Mouse (Mus musculus) midbrain, embryonic 10.5 days (tissue): Measurements from ENCODE around the gene Xpnpep2. TPM values are rescaled to one million over a fixed set of nuclear protein-coding genes. Genes with fewer than 3 reads are reported as not detected.

Experiments used
- DNase-seq: peaks from one replicate; pipeline ENCODE4 v3.0.0-alpha.2; 2017; ENCODE audit warnings: low spot score
- H3K27ac ChIP-seq: fragments of 300-500 bp; sonication (generic); replicated peaks from 2 replicates; pipeline ENCODE4 v1.5.1; 2016; ENCODE audit warnings: mild to moderate bottlenecking
- H3K27me3 ChIP-seq: fragments of 300-500 bp; sonication (generic); 2 replicates; pipeline ENCODE4 v1.6.1; 2016; ENCODE audit warnings: low read depth, mild to moderate bottlenecking; ENCODE audit not compliant: poor library complexity, severe bottlenecking
- H3K36me3 ChIP-seq: fragments of 300-500 bp; sonication (generic); 2 replicates; pipeline ENCODE4 v1.6.1; 2016; ENCODE audit warnings: mild to moderate bottlenecking, moderate library complexity
- H3K4me1 ChIP-seq: fragments of 300-500 bp; sonication (generic); 2 replicates; pipeline ENCODE4 v1.6.1; 2016
- H3K4me3 ChIP-seq: fragments of 300-500 bp; sonication (generic); 2 replicates; pipeline ENCODE4 v1.5.1; 2016; ENCODE audit warnings: mild to moderate bottlenecking, moderate library complexity
- H3K9me3 ChIP-seq: fragments of 300-500 bp; sonication (generic); replicated peaks from 2 replicates; pipeline ENCODE4 v1.6.1; 2016; ENCODE audit warnings: mild to moderate bottlenecking
- WGBS: fragments of 180-500 bp; shearing (Covaris S2); methylation state at CpG from one replicate; pipeline ENCODE4 v1.1.7; 2016; 5-methylcytosine and 5-hydroxymethylcytosine counted together
- polyA plus RNA-seq: library from polyadenylated mRNA; unstranded; fragments of >200 nt; fragmentation: Nextera tagmentation; extraction: Ambion mirVana; gene quantifications from 2 replicates; pipeline ENCODE4 v1.2.1, GENCODE M21; 2016

The Xpnpep2 gene
- 1.9 and 2.2 TPM in 2 replicates for polyA plus RNA-seq

DNA sequence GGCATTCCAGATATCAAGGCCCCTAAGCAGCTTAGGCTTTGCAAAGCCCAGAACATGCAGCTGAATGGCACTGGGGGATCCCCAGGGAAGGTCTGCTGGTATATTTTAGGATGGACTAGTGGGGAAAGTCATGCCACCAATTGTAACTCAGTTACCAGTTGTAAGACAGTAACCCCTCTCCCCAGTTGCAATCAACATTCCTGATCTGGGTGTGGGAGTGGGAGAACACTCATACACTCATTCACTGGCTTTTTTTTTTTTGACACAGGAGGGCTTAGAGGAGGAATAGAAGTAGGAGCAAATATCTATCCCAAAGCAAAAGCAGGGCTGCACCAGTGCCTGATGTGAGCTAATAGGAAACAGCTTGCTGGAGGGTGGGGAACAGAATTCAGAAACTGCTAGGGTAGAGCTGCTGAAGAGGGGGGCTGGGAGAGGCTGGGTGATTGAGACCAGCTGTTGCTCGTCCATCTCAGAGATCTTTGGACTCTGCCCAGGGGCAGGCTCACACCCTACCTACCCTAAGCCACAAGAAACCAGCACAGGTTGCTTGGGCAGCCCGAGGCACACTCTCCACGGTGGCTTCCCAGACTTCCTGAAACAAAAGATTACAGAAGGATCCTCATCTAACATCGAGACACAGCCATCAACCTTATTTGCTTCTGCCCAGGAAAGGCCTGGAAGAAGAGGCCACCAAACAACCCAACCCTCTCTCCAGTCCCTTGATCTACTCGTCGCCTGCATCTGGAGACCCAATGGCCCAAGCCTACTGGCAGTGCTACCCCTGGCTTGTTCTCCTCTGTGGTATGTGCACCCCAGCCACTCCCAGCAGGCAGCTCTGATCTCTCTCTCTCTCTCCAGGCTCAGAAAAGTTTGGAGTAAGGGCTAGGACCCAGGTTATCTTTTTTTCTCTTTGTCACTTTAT lies at the start of gene Xpnpep2:
TSS of gene Xpnpep2 (plus strand) at position 332 of the 922 bp plus-strand sequence.
- H3K27me3 ChIP-seq = no peaks in the 10 kb centered on the region
- 71% methylated on average over 6 of the region's 6 CpGs for WGBS
- H3K9me3 ChIP-seq = no peaks in the 10 kb centered on the region
- no peak within 1 kb of the TSS for H3K4me3 ChIP-seq
- peak; percentile 13 for DNase-seq
- H3K27ac ChIP-seq = no peak within 1 kb of the TSS
- no peaks in the 10 kb centered on the region for H3K36me3 ChIP-seq
- H3K4me1 ChIP-seq = no peaks in the 10 kb centered on the region

DNA sequence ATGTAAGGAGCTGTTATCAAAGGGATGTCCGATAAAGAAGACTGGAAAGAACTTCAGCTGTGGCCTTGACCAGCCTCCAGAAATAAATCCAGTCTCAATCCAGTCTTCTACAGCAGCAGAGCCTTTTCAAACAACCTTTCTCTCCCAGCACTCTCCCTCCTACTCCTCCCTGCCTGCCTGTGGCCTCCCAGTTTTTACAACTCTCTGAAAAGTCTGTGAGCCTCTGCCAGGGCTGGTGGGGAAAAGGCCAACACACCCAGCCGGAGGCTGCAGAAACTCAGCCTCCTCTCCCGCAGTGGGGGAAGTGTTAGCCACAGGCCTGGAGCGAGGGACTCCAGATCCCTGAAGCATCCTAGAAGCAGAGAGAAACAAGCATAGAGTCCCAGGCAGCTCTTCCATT lies 46.0 kb upstream of the Xpnpep2 start:
- WGBS = 88% methylated on average over 4 of the region's 4 CpGs
- no peak for DNase-seq
- H3K27me3 ChIP-seq = peaks cover 26% of the 10 kb centered on the region
- H3K27ac ChIP-seq = no peak overlapping the region
- peaks cover 8% of the 10 kb centered on the region for H3K4me1 ChIP-seq
- no peak overlapping the region for H3K4me3 ChIP-seq
- H3K36me3 ChIP-seq = no peaks in the 10 kb centered on the region
- H3K9me3 ChIP-seq = no peaks in the 10 kb centered on the region

DNA sequence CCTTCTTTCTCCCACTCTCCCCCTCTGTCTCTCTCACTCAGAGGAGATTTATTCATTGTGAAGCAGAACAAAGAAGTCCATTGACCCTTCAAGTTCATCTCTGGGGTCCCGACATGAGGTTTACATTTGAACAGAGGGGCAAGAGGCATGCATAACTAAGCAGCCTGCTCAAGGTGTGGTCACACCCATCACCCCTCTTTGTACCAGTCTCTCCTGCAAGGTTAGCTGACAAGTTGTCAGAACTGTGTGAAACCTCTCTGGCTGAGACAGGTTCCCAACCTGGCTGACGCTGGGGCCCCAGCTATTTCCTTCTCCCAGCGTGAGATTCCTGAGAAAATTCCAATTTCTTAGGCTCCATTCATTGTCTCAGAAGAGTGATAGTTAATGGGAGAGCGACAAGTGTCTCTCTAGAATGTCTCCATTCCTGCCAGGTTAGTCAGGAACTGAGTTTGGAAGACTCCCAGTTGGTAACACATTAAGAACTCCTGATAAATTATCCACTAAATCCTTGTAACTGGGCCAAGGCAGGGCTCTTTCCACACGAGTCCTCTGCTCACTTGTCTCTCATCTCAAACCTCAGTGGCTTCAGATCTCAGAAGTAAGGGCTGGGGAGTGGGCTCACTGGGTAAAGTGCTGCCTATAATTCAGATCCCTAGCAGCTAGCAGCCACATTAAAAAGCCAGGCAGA lies 44.2 kb upstream of the Xpnpep2 start:
- no peak for DNase-seq
- H3K27me3 ChIP-seq = peaks cover 32% of the 10 kb centered on the region
- H3K4me3 ChIP-seq = no peak overlapping the region
- no peaks in the 10 kb centered on the region for H3K36me3 ChIP-seq
- H3K4me1 ChIP-seq = peaks cover 8% of the 10 kb centered on the region
- 36% methylated on average over 5 of the region's 5 CpGs for WGBS
- H3K9me3 ChIP-seq = no peaks in the 10 kb centered on the region
- no peak overlapping the region for H3K27ac ChIP-seq

DNA sequence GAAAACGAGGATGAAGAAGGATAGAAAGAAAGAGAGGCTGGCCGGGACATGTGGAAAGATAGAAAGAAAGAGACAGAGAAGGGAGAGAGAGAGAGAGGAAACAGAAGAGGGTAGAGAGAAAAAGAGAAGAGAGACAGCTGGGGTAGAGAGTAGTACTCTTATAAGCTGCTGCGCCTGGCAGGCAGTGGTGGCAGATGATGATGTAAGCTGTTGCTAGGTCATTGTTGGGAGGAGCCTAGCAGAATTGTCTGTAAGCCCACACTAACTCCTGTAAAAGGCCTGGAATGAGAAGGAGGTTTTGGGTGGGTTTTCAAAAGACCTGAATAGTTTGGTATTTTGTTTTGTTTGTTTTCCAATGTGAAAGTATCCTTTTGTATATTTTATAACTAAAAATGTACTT lies 41.6 kb upstream of the Xpnpep2 start:
- H3K4me3 ChIP-seq = no peak overlapping the region
- H3K9me3 ChIP-seq = no peaks in the 10 kb centered on the region
- peaks cover 52% of the 10 kb centered on the region for H3K27me3 ChIP-seq
- H3K4me1 ChIP-seq = peaks cover 8% of the 10 kb centered on the region
- no peaks in the 10 kb centered on the region for H3K36me3 ChIP-seq
- 75% methylated on average over 3 of the region's 3 CpGs for WGBS
- DNase-seq = no peak
- no peak overlapping the region for H3K27ac ChIP-seq

DNA sequence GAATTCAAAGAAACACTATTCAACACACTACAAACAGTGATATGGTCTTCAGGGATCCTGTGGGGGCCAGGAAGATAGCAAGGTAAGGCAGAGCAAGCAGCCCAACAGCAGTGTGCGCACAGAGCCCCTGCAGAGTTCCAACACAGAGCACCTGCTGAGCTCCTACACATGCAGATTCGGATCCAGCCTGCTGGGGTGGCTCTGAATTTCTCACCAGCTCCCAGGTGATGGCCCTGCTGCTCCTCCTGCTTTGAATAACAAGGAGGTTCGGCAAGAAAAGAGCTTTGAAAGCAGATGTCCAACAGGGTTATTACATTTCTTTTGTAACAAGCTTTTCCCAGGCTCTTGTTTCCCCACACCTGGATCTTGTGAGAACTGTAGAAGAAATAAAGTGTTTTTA lies 36.6 kb upstream of the Xpnpep2 start:
- no peak overlapping the region for H3K27ac ChIP-seq
- no peak for DNase-seq
- 23% methylated on average over 3 of the region's 3 CpGs for WGBS

DNA sequence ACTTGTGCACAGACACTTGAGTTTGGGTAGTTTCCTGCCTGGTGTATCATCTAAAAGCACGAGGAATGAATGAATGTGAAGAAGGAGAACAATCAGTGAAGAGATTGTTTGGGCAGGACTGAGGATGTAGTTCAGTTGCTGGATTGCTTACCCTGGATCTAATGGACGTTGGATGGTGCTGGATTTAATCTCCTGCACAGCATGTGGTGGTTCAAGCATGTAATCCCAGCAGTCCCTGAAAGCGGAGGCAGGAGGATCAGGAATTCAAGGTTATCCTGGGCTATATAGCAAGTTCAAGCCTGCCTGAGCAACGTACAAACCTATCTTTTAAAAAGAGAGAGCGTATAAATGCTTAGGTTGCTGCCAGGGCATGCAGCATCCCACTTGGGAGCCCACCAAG lies 36.1 kb upstream of the Xpnpep2 start:
- H3K9me3 ChIP-seq = no peaks in the 10 kb centered on the region
- no peak for DNase-seq
- H3K4me1 ChIP-seq = no peaks in the 10 kb centered on the region
- no peaks in the 10 kb centered on the region for H3K36me3 ChIP-seq
- H3K27ac ChIP-seq = no peak overlapping the region
- WGBS = 18% methylated on average over 5 of the region's 5 CpGs
- H3K27me3 ChIP-seq = peaks cover 48% of the 10 kb centered on the region
- no peak overlapping the region for H3K4me3 ChIP-seq

More for the DNA sequence above, 36.6 kb upstream of the Xpnpep2 start:
- no peaks in the 10 kb centered on the region for H3K36me3 ChIP-seq
- no peak overlapping the region for H3K4me3 ChIP-seq
- peaks cover 49% of the 10 kb centered on the region for H3K27me3 ChIP-seq
- H3K9me3 ChIP-seq = no peaks in the 10 kb centered on the region
- no peaks in the 10 kb centered on the region for H3K4me1 ChIP-seq

DNA sequence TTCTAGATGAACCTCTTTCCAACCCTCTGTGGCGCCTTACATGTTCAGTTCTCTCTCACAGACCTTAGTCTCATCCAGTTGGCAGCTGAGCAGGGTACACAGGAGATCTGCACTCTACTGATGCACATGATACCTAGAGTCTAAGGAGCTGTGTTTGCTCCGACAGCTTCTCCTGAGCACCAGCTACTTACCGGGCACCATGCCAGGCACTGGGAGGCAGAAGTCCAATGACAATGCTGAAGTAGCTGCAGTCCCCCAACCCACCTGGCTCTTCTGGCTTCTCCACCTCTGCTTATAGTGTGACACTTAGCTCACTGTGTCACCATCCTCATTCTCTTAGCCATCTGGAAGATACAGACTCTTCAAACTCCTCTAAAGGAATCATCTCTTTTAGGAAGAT lies 33.8 kb upstream of the Xpnpep2 start:
- Histone ChIP-seq H3K36me3 (no peaks in the 10 kb centered on the region), H3K27me3 (peaks cover 44% of the 10 kb centered on the region), H3K9me3 (no peaks in the 10 kb centered on the region), H3K4me1 (no peaks in the 10 kb centered on the region), H3K4me3 (no peak overlapping the region), H3K27ac (no peak overlapping the region)
- no peak for DNase-seq
- WGBS = 79% methylated on average over 3 of the region's 3 CpGs

DNA sequence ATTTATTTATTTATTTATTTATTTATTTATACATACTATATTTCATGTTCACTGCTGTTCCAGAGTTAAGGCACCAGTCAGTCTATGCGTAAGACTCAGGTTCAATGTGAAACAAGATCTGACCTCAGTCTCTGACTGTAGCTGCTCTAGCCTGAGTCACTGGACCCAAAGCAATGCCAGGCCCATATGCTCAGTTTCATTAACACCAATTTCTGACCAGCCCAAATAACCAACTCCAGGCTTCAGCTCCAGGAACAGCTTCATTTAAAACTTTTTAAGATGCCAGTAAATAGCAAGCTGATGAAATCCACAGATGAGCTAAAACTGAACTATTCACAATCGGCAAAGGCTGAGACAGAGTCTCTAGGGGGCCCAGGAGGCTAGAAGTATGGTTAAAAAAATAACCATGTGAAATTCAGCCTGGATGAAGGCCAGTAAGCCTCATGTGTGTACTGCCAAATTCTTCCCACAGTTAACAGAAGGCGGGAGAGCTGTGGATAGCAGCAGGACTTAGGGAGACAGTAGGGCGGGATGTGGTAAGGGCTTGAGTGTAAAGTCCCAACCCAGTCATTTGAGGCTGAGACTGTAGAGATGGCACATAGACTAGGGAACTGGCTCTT lies 31.6 kb upstream of the Xpnpep2 start:
- H3K9me3 ChIP-seq = no peaks in the 10 kb centered on the region
- no peaks in the 10 kb centered on the region for H3K36me3 ChIP-seq
- 92% methylated on average over 4 of the region's 4 CpGs for WGBS
- H3K27me3 ChIP-seq = peaks cover 28% of the 10 kb centered on the region
- H3K4me3 ChIP-seq = no peak overlapping the region
- no peak overlapping the region for H3K27ac ChIP-seq
- H3K4me1 ChIP-seq = no peaks in the 10 kb centered on the region
- no peak for DNase-seq

DNA sequence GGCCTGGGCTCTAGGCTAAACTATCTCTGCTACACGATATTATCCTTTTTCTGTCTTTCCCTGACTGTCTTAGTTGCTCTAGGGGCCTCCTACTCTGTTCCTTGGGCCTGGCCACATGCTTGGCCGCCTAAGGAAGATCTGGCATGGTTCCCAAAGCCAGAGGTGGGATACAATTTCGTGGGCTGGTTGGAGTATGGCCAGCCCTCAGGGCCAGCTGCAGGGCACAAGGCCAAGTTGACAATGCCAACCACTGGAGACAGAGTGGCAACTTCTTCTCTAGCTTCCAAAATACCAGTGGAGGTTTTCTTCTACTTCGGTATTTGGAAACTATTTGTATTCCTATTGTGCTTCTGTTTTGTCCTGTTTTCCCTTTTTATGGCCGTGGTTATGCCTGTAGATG lies 26.2 kb upstream of the Xpnpep2 start:
- H3K27ac ChIP-seq = no peak overlapping the region
- DNase-seq = no peak
- no peaks in the 10 kb centered on the region for H3K9me3 ChIP-seq
- peaks cover 6% of the 10 kb centered on the region; the same call in 1 of the 2 replicates for H3K27me3 ChIP-seq
- 80% methylated on average over 5 of the region's 5 CpGs for WGBS
- H3K4me1 ChIP-seq = no peaks in the 10 kb centered on the region
- H3K36me3 ChIP-seq = no peaks in the 10 kb centered on the region
- H3K4me3 ChIP-seq = no peak overlapping the region

DNA sequence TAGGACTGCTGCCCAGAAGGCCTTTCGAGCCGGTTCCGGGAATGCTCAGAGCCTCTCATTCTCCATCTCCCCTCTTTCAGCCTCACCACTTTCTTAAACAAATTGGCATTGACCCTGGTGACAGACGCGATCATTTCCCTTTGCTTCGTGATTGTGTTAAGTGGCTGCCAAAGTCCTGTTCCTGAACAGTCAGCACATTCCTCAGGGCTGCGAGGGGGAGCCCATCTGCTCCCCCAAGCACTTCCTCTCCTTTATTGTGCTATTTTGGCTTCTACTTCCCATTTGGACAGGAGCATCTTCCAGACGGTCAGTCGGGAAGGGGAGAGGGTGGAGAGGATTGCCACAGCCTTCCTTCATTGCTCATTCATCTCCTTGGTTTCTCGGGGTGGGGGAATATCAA lies 16.4 kb upstream of the Xpnpep2 start:
- Histone ChIP-seq H3K9me3 (no peaks in the 10 kb centered on the region), H3K4me3 (no peak overlapping the region), H3K27ac (no peak overlapping the region), H3K27me3 (no peaks in the 10 kb centered on the region), H3K36me3 (no peaks in the 10 kb centered on the region), H3K4me1 (no peaks in the 10 kb centered on the region)
- 72% methylated on average over 10 of the region's 10 CpGs for WGBS
- DNase-seq = no peak

DNA sequence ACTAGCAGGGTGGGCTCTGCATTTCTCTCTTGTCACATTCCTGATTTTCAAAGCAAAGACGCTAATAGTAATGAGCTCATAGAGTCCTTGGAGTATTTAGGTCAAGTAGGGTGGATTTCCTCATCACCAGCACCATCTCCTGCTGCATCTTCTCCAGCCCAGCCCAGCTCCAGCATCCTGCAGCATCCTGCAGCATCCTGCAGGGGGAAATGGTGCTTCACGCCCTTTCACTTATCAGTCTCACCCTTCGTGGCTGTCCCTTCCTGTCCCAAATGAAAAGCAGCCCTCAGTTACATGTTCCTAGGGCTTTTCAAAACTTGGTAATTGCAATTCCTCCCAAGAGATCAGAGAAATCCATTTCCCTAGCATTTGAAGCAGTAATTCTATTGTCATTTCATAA lies 15.0 kb upstream of the Xpnpep2 start:
- Histone ChIP-seq H3K27me3 (0 out of 2 replicates have a peak, but pooled peaks cover 5% of the 10 kb centered on the region), H3K36me3 (no peaks in the 10 kb centered on the region), H3K27ac (no peak overlapping the region), H3K4me1 (no peaks in the 10 kb centered on the region), H3K9me3 (no peaks in the 10 kb centered on the region), H3K4me3 (no peak overlapping the region)
- DNase-seq = no peak
- WGBS = 45% methylated on average over 3 of the region's 3 CpGs

DNA sequence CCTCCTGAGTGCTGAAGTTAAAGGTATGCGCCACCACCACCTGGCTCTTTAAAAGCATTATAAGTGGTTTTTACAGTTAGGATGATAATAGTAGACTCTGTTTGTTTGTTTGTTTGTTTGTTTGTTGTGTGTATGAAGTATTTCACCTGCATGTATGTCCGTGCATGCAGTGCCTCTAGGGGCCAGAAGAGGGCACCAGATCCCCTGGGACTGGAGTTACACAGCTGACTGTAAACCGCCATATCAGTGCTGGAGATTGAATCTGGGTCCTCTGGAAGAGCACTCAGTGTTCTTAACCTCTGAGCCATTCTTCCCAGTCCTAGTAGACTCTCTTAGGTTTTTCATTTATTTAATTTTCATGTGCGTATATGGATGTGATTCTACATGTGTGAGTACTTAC lies 13.9 kb upstream of the Xpnpep2 start:
- no peaks in the 10 kb centered on the region for H3K36me3 ChIP-seq
- H3K27ac ChIP-seq = no peak overlapping the region
- WGBS = 76% methylated on average over 4 of the region's 4 CpGs
- DNase-seq = no peak
- no peaks in the 10 kb centered on the region for H3K9me3 ChIP-seq
- H3K27me3 ChIP-seq = 0 out of 2 replicates have a peak, but pooled peaks cover 5% of the 10 kb centered on the region
- H3K4me1 ChIP-seq = no peaks in the 10 kb centered on the region
- H3K4me3 ChIP-seq = no peak overlapping the region
